Mouse (Mus musculus) brain, embryonic 14.5 days (tissue): ENCODE measurements around the gene Med12l.

Experiments used
- CTCF ChIP-seq: fragments of 200-500 bp; IDR thresholded peaks from 2 replicates; pipeline ENCODE4 v1.5.1; 2012; ENCODE audit warnings: inconsistent platforms, mild to moderate bottlenecking, moderate library complexity, borderline replicate concordance; ENCODE audit not compliant: insufficient read depth, insufficient read length; ENCODE audit errors: extremely low read depth
- POLR2A ChIP-seq: fragments of 200-500 bp; IDR thresholded peaks from 2 replicates; pipeline ENCODE4 v1.6.1; 2012; ENCODE audit warnings: mild to moderate bottlenecking, inconsistent platforms, borderline replicate concordance; ENCODE audit not compliant: poor library complexity, insufficient read depth, insufficient read length, severe bottlenecking; ENCODE audit errors: extremely low read depth

DNA sequence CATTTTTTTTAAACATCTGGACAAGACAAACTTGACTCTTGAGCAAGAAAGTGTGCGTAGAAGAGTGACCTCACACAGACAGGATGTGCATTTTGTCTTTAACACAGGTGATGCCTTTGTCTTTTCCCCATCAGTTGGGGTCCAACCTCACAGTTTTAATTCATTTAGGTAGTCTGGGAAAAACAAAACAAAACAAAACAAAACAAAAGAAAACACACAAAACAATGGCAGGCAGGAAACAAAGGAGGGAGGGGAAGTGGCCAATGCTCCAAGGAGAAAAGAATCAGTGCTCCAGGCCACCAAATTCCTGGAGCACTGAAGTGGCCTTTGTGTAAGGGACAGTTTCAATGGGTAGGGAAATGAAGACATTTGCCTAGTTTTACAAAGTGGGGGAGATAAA is 44.5 kb upstream of the Med12l start:
- TF ChIP-seq POLR2A (no peak), CTCF (no peak)
